Mouse (Mus musculus) kidney, adult 2 months (tissue): ENCODE measurements around the gene Klb.

Experiments used
- CTCF ChIP-seq: fragments of 200-500 bp; conservative IDR thresholded peaks from 2 replicates; pipeline ENCODE4 v1.5.1; 2011; ENCODE audit warnings: low read depth, mild to moderate bottlenecking, control low read depth, low read length, moderate library complexity, mixed read lengths; ENCODE audit not compliant: insufficient read depth, insufficient read length
- POLR2A ChIP-seq: fragments of 200-500 bp; IDR thresholded peaks from one replicate; pipeline ENCODE4 v1.6.1; 2011; ENCODE audit warnings: low read depth, low read length, control low read depth

DNA sequence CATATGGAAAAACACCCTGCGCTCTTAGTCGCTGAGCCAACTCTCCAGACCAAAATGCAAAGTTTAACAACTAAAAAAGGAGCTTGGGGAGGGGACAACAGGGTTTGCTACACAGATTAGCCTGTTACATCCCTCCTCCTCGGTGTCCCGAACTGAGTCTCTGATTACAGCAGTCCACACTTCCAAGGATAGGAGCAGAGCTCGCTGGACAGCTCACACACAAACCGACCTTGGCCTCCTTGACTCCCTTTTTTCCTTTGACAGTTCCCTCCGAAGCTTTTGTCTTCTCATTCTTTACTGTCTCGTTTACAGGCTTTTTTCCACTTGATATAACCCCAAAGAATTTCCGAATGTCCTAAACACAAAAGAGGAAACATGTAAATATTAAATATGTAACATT is 28.9 kb upstream of the Klb start:
- TF ChIP-seq CTCF (no peak), POLR2A (no peak)
